Mouse (Mus musculus) retina, postnatal 1 day (tissue): ENCODE results near the gene Aip.

Source experiments
- DNase-seq: peaks from one replicate; pipeline ENCODE4 v3.0.0-alpha.2; 2012

Gene Aip

DNA sequence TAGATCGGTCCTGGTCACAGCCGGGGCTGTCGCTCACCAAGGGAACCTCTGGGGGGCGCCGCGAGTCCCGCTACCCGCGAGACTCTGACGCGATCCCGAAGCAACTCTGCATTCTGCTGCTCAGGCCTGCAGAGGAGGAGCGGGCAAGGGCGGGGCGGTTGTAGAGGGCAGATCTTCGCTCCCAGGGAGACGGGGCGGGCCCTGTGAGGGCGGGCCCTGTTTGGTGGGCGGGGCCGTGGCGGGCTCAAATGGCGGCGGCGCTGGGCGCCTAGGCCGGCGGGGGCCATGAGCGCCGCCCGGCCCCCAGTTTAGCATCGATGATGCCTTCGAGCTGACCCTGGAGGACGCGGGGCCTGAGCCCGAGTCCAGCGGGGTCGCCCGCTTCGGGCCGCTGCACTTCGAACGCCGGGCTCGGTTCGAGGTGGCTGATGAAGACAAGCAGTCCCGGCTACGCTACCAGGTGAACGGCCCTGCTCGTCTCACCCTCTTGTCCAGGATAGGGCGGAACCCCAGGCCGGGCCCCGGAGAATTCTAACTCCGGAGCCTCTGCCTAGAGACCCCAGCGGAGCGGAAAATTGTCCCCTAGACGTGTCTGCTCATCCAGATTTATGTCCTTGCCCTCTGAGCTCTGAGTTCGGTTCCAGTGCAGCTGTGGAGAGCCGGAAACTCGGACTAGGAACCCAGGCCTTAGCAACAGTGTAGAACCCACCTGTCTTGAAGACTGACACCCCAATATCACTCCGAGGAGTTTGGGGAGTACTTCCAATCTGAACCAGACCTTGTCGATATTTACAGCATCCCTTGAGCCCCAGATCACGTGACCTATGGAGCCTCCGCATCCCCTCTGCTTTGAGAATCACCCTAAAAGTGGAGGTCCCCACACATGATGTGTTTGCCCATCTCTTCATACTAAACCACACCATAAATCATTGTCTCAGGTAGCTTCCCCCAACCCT lies at the start of gene Aip:
Gene Aip, minus strand, starts transcription at position 118 of the 956 bp plus-strand sequence.
- peak; percentile 99 for DNase-seq

GRCm38 (mm10) chr19:4172925-4173324 lies 47.3 kb upstream of the Aip start:
- DNase-seq, result no peak

DNA sequence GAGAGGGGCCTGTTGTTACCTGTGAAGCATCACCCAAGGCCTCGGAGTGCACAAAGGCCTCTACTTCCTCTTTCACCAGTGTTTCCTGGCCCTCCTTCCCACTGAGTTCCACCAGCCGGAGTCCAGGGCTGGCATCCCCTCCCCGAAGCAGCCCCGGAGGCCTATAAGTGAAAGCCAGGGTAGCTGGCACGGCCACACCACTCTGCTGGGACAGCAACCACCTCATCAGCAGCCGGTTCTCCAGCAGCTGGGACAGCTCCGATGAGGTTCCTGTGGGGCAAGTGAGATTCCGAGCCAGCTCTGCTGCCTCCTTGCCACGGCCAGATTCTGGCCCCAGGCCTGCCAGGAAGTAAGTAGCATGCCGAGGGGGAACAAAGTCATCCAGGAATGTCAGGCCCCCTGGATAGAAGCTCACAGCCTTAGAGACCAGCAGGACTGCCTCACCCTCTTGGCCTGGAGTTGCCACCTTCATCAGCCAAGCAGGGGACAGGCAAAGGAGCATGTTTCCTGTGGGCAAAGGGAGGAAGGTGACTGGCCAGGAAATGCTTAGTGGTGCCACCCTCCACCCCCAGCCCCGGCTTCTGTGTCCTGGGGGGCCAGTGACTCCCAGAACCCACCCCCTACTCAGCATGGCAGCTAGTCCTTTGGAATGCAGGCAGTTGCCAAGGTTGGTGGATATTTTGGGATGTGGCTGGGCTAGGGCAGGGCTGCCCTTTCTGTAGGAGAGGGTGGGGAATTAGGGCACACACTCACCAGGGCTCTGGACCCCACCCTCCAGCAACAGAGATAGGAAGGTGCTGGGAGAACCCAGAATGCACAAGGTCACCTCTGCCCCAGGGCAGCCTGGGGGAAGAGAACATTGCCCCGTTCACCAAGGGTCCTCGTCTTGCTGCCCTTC lies 46.0 kb upstream of the Aip start:
- no peak for DNase-seq

DNA sequence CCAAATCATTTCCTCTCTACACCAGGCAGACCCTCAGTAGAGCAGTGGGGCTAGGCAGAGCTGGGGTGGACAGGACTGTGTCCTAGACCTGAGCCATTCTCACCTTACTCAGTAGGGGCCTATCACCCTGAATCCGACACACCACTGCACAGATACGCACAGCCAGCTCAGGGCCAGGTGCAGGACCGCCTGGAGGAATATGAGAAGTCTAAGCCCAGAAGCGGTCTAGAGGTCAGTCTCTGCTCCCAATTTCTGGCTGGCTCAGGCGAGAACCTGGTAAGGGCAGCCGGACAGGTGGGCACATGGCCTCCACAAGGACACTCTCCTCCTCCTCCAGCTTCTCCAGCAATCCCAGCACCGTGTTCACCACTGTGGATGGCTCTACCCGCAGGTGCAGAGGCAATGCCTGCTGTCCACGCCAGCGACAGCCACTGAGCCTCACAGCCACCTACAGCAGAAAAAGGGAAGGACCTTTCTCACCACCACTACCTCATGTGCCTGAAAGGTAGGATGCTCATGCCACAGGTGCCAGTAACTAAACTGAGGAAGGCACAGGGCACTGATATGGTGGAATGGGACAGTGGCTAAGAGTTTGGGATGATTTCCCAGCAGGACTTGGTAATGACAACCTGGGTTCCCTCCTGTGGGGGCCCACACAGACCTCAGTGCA lies 45.2 kb upstream of the Aip start:
- DNase-seq, result no peak

- no peak for DNase-seq
Observed at GRCm38 (mm10) chr19:4169810-4170209, 44.2 kb upstream of the Aip start.

- peak; percentile 99 for DNase-seq
Observed at GRCm38 (mm10) chr19:4169378-4169784, 43.7 kb upstream of the Aip start.

DNA sequence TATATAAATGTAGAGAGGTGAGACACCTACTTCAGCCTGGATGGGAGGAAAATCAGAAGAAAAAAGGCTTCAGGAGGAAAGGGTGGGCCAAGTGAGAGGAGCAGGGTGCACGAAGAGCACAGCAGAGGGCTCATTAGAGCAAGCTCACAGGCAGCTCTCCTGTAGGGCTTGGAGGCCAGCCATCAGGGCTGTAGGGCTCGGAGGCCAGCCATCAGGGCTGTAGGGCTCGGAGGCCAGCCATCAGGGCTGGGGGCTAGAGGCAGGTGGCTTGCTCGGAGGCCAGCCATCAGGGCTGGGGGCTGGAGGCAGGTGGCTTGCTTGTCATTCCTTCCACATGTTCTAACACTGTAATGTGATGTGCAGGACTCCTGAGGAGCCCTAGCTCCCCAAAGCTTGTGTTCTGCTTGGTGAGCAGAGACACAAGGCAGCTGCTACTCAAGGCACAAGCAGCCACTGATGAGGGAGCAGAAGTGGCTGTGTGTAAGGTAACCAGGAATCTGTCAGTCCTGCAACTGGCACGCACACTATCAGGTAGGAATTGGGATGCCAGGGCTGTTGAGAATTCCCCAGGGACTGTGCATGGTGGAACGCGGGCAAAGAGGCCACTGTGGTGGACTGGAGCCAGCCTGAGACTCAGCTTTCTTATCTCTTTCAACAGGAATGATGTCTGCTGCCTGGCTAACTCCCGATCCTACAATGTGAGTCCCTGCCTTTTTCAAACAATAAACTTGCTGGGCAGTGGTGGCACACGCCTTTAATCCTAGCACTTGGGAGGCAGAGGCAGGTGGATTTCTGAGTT lies 41.2 kb upstream of the Aip start:
- DNase-seq, result no peak

GRCm38 (mm10) chr19:4164721-4165120 lies 39.1 kb upstream of the Aip start:
- no peak for DNase-seq

DNA sequence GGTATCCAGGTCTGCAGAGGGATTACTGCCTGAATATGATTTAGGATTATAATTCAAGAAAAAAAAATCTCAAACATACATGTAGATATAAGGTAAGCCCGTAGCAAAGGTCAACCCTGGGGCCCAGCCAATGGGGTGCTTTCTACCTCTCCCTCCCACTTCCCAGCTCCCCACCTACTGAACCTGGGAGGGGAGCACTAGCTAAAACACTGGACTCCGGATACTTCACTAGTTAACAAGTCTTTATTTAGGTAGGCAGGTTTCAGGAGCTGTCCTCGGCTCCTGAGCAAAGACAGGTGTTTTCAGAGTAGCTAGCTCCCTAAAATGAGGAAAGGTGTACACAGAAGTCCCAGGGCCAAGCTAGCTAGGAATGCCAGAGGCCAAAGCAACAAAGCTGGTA lies 38.4 kb upstream of the Aip start:
- DNase-seq, result no peak

DNA sequence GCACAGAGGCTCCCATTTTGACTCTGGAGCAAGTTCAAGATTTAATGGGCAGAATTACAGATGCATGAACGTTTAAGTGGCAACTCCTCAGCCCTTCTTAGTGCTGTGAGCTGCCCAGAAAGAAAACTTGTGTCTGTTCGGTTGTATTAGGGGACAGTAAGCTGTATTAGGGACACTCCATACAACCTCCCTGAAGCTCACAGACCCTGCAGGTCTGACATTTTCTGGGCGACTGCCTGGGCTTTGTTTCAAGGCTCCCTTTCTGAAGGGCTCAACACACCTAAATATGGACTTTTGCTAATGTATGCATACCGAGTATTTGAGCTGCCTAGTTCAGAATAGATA lies 37.9 kb upstream of the Aip start:
- no peak for DNase-seq

DNA sequence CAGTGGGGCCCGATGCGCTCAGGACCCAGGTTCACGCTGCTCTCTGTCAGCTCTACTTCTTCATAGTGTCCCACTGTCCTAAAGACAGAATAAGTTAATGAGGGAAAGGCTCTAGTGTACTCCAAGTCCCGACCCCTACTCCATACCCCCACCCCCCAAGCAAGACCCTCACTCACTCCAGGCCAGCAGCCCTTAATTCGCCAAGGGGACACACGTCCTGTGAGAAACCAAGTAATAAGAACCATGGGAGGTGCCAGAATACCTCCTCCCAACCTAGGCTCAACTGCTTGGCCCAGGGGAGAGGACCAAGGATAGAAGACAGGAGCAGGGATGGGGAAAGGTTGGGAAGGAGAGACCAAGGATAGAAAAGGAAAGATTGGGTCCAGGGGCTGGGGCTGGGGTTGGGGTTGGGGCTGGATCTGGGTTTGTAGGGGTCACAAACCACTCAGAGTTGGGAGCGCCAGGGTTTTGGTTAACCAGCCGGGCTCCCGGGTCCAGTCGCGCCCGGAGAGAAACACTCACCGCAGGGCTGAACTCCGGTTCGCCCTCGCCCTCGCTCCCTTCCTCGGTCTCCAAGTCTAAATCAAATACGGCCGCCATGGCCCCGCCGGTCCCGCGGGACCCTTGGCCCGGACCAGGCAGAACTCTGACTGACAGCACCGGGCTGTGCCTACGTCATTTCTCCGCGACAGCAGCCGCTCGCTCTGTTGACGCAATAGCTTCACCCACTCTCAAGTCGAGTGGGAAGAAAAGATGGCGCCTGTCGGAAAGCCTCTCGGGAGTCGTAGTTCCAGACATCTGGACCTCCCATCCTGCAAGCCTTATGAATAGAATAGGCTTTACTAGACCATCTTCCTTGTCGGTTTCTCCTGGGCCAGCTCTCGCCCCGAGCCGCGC lies 37.2 kb upstream of the Aip start, which contains the start of gene Rps6kb2:
Gene Rps6kb2, minus strand, starts transcription at position 709 of the 897 bp plus-strand sequence.
- peak; percentile 98 for DNase-seq

- DNase-seq, result no peak
Observed at GRCm38 (mm10) chr19:4159049-4159448, 33.4 kb upstream of the Aip start.

- DNase-seq, result no peak
Observed at GRCm38 (mm10) chr19:4156771-4157170, 31.1 kb upstream of the Aip start.

- DNase-seq, result no peak
Observed at GRCm38 (mm10) chr19:4156073-4156579, 30.5 kb upstream of the Aip start.

DNA sequence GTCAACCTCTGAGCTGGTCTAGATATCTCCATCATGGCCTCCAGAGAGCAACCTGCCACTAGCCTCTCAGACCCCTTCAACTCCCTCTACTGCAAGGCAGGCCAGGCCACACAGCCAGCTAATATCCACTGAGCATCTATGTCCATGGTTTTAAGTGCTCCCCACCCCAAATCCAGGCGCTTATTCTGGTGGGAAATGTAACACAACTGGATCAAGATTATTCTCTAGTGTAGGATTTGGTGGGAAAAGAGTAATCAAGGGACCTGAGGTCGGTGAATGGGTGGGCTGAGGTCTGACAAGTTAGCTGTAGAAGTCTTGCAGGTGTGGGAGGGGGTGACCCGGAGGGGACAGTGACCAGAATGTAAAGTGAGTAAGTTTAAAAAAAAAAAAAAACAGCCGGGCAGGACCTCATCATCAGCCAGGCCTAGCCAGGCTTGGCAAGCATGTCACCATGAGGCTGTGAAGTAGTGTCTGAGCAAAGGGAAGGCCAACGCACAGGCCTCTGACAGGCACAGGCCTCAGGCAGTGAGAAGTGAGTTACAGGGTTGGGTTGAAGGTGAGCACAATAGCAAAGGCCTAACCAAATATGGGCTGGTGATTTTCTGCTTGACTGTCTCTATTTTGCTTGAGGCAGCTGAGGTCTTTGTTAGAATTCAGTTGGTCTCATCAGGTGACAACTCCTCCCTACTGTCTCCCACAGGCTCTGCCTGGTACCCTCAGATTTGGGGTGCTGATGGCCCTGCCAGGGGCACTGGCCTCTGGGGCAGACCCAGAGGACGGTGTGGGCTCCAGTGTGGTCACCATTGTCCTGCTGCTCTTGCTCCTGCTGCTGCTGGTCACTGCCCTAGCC lies 29.8 kb upstream of the Aip start:
- peak; percentile 46 for DNase-seq

DNA sequence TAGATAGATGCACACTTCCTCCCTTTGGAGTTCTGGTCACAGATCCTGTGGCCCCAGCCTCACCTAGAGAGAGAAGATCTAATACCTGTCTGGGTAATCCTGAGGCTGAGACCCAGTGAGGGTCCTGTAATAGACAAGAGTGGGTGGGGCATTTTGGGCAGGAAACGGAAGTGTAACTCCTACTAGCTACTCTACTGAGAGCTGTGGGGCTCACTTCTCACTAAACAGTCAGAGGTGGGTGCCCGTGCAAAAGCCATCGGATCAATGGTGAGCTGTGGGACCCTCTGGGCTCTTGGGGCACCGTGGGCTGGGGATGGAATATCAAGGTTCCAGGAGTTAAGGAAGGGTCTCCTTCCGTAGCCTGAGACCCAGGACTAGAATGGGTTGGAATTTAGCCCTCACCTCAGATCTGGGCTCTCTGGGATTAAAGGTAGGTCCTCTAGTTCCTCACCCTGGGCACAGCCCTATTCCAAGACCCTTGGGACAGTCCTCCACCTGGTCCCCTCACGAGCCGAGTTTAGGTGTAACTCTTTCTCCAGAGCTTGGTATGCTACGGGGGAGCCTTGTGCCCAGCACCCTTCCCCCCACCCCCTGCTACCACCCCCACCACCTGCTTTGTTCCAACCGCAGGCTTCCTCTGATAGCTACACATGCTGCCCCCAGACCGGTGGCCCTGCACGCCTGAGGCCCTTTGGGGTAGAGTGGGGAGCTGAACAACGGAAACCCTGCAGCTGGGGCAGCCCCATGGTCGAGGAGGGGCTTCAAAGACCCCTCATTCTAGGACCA lies 29.0 kb upstream of the Aip start:
- DNase-seq, result no peak

DNA sequence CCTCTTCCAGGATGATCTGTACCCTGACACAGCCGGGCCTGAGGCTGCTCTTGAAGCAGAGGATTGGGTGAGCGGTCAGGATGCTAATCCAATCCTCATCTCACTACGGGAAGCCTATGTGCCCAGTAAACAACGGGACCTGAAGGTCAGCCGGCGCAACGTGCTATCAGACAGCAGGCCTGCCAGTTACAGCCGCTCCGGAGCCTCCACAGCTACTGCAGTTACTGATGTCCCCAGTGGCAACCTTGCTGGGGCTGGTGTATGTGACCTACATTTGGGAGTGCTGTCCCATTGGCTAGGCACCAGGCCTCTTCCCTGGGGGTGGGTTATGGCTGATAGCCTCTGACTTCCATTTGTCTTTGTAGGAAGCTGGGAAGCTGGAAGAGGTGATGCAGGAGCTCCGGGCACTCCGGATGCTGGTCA lies 27.6 kb upstream of the Aip start, which contains the start of gene Ptprcap:
Gene Ptprcap, plus strand, starts transcription at position 373 of the 423 bp plus-strand sequence.
- peak; percentile 74 for DNase-seq

GRCm38 (mm10) chr19:4152445-4153231 lies 27.0 kb upstream of the Aip start:
- DNase-seq, result no peak
